Mouse (Mus musculus) layer of hippocampus, adult 18-20 months (tissue): Measurements from ENCODE around the gene Sdc1. TPM values are rescaled to one million over a fixed set of nuclear protein-coding genes. Genes with fewer than 3 reads are reported as not detected.

Experiments used
- DNase-seq, 2 experiments: peaks; one replicate each; pipeline ENCODE4 v3.0.0; 2022; ENCODE audit warnings: low spot score in 2 of 2
- total RNA-seq, 2 experiments: library from RNA; stranded (reverse); gene quantifications; 2 replicates each; pipeline ENCODE4 v1.2.3; 2021

The Sdc1 gene
- total RNA-seq, 2 experiments from 2014 or later = 0.67 to 1.0 TPM

DNA sequence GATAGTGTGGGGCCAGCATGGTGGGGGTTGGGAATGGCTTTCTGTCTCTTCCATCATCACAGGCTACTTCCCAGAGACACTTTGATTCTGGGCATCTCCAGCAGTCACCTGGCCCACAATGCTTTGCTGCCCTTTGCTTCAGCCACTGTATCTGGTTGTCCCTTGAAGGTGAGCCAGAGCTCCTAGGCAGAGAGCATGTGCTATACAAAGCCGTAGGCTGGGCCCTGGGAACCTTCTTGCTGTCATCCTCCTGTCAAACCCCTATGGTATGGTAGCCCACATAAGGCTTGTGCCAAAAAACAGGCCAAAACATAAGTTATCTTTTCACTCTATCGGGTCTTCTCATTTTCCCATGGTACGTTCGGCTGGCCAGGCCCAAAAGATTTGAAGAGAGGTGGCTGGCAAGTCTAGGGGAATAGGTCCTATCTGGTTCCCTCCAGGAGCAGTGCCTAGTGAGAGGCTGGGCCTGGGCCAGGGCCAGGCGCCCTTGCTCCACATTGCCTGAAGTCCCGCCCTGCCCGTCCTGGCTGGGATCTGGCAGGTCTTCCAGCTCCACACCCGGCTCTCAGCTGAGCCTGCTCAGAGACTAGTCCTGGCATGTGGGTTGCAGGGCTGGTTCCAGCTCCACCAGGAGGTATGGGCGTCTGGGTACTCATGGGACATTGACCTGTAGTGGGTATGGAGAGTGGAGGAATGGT, 10.7 kb downstream of the Sdc1 start:
- no peak for DNase-seq

DNA sequence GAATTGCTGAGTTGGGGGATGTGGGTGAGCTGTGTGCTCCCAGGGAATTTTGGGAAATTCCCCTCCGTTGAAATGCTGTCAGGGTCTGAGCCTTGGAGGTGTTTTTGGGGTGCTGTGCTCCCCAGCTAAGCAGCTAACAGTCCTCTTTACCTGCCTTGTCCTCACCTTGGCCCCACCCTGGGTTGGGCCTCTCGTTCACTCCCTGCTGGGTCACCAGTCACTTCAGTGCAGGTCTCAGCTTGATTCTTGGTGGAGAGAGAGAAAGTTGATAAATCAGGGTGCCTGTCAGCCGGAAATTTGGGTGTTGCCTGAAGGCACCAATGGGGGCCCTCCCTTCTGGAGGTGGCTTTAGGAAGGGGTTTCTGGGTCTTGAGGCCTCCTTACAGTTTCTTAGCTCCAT, 11.4 kb downstream of the Sdc1 start:
- no peak for DNase-seq

DNA sequence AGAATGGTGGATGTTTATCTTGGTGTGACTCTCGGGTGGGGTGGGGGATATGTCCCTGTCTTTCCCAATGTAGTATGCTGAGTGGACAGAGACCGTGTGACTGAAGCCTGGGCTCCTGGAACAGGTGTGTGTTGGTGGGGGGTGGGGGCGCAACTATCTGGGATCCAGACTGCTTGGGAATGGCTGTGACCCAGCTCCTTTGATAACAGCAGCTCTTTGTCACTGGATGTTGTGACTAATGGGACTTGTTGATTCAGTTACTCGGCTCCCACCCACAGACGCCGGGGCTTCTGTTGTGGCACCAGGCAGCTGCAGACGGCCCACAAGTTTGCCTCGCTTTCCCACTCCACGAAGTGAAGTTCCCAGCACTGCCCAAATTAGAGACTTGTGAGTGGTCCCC, 13.1 kb downstream of the Sdc1 start:
- DNase-seq = peak in 1 of 2 experiments; percentile 52

DNA sequence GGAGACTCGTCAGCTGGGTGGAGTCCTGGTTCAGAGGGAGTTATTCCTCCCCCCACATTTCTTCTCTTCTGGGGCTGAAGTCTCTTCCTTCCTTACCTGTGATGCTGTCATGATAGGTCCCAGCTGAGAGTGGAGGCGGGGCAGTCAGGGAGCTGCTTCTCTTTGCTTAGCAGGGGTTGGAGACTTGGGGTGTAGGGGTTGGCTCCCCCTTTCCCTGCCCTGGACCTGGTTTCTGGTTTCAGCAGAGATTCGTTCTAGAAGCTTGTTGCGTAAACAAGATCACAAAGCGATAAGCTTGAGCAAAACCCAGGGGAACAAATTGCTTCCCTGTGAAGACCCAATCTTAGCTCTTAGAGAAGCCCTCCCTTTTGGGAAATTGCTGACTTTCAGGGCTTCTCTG, 15.4 kb downstream of the Sdc1 start:
- no peak for DNase-seq

DNA sequence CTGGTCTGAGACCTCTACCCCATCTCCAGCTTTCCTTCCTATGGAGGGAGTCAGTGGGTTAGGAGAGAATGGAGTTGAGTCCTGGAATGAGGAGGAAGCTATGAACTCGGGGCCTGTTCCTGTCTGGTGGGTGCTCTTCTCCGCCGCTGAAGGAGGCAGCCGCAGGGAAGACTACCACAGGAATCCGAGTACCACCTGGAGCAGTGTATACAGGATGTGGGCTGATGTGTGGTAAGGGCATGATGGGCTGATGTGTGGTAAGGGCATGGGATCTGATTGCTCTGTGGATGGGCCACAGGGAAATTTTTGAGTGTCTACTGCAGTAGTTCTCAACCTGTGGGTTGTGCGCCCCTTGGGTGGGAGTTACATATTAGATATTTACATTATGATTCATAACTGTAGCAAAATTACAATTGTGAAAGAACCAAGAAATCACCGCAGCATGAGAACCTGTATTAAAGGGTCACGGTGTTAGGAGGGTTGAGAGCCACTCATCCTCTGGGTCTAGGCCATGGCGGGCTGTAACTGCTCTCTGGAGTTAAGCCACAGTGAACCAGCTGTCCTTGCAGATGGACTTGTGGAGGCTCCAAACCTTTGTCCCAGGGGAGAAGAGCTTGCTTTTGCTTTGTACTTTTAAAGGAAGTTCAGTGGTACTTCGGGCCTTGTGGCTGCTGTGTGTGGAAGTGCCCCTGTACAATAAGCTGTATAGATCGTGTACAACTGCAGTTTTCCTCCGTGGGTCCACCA, 16.0 kb downstream of the Sdc1 start:
- no peak for DNase-seq

DNA sequence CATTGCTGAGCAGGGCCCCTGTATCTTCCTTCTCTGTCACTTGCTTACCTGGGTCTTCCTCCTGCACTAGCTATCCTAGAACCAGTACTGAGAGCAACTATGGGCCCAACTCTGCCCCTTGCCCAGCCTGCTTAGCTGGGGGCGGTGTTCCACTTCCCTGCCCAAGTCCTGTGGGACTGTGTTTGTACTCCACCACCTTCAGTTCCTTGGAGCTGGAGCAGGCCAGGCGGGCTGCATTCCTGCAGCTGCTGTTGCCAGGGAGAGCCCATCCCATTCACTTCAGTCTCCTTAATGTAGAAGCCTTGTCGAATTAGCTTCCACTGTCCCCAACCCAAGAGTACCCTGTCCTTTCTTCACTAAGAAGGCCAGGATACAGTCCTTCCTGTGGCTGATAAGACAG, 17.3 kb downstream of the Sdc1 start:
- no peak for DNase-seq

DNA sequence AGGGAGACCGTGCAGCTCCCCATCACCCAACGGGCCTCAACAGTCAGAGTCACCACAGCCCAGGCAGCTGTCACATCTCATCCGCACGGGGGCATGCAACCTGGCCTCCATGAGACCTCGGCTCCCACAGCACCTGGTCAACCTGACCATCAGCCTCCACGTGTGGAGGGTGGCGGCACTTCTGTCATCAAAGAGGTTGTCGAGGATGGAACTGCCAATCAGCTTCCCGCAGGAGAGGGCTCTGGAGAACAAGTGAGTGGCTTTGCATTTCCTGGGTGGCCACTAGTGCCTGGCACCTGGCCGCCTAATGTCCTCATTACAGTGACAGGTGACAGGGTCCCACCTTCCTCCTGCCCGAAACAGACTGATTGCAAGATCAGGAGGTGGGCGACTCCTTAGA, 19.5 kb downstream of the Sdc1 start:
- DNase-seq = no peak

DNA sequence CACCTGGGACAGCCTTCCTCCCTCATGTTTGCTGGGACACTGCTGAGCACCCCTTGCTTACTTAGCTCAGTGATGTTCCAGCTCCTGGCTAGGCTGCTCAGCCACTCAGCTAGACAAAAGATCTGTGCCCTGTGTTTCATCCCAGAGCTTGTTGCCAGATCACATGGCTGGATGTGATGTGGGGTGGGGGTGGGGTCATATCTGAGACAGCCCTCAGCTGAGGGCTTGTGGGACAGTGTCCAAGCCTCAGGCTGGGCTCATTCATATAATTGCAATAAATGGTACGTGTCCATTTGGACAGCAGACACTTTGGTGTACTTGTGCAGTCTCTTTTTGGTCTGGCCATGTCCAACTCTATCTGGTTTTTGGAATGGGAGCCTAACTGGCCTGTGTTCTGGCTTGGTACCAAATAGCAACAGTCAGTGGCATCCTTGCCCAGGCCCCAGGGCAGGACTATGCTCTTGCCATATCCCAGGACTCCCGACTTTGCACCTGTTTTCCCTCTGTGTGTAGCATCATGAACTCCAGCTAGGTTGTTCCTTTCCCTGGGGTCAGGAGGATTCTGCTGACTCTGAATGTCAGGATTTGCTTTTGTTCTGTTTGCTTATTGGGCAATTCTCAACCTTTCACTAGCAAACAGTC, 22.4 kb downstream of the Sdc1 start:
- DNase-seq = no peak

DNA sequence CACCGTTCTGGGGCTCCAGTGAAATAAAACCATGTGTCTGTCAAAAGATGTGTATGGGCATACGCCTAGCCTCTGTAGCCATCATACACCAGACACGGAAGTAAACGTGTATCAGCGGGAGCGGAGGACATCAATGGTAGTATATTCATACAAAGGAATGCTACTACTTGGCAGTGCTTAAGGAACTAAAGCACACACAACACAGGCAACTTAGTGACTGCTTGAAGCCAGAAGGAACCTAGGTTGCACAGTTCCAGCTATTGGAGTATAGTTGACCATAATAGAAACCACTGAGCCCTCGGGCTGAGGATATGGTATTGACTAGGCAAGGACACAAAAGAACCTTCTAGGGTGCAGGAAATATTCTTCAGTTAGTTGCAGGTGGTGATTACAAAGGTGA, 26.8 kb downstream of the Sdc1 start:
- no peak for DNase-seq

DNA sequence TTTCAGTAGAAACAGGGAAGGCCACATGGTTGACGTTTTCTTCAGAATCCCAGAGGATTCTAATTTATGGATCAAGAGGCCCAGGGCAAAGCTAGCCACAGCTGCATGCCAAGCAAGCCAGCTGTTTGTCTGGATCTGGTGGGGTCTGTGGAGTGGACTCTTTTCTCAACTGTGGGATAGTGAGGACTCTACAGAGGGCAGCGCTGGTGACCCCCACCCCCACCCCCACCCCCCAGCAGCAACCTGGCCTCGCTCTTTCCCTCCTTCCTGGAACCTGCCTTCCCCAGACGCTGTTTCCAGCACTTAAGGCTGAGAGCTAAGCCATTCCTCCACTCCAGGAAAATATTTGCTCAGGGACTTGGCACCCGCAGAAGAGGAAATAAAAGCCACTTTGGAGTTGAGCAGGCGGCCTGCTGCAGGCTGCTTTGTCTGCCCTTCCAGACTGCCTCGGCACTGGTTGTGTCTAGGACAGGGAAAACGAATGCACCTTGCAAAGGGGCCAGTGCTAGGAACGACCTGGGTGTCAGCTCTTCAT, 27.4 kb downstream of the Sdc1 start:
- no peak for DNase-seq

DNA sequence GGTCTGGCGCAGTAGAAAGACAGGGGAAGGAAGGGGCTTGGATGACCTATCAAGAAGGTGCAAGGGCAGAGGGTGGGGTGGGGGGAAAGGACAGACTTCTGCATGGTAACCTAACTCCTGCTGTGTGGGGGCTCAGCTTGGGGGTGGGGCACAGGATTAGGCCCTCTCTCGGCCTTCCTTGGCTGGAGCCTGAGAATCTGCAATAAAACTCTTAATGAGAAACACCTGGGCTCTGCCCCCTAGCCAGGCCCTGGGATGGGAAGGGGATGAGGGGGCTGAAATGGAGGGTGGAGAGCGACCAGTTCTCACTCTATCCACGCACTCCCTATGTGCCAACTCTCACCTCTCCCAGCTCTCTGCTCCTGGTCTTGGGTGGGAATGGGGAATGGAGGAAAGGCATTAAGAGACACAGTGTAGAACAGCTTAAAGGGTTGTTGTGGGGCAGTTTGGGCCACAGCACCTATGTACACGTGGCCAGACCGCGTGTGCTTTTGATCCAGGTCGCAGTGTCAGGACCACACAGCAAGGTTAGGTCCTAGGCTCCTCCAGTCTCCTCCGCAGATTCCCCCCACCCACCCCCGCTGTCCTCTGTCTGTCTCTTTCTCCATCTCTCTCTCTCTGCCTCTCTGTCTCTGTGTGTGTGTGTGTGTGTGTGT, 32.4 kb downstream of the Sdc1 start:
- no peak for DNase-seq

DNA sequence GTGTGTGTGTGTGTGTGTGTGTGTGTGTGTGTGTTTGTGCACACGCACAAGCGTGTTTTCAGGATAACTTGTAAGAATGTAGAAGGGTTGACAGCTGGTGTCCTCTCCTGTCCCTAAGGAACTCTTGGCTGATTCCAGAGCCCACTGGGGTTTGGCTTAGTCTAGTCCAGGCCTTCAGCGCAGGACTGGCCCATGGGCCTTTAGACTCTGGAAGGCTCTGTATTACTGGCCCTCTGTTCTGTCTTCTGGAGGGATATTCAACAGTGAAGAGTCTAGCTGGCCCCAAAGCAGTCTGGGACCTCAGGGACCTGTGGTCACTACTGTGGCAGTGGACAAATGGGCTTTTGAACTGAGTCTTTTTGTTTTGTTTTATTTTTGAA, 32.9 kb downstream of the Sdc1 start:
- no peak for DNase-seq

DNA sequence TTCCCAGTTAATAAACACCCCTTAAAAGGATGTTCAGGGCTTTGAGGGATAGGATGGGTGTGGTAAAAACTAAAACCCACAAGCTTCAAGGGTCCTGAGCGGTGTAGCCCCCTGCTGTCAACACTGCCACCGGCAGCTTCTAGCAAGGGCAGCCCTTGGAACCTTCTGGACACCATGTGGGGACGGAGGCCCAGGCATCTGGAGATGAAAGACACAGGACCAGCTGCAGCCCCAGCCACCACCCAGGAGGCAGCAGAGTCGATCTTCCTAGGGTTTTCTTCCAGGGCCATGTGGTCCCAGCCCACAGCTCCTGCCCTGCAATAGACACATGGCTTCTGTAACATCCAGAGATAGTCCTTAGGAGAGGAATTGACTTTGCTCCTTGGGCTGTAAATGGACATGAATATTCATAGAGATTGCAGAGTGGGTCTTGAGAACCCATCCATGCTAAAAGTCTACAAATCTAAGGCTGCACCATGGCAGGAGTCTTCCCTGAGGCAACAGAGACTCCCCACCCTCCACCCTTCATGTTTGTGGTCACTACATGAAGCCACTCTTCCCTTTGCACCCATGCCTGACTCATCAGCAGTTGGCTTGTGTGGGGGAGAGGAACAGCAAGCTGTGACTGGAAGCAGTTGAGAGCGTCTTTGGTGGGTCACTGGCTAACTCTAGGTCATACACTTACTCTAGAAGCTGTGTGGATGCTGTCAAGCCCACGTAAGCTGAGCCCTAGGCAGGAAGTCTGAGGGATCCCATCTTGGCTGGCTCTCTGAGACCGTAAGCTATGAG, 34.0 kb downstream of the Sdc1 start:
- no peak for DNase-seq

DNA sequence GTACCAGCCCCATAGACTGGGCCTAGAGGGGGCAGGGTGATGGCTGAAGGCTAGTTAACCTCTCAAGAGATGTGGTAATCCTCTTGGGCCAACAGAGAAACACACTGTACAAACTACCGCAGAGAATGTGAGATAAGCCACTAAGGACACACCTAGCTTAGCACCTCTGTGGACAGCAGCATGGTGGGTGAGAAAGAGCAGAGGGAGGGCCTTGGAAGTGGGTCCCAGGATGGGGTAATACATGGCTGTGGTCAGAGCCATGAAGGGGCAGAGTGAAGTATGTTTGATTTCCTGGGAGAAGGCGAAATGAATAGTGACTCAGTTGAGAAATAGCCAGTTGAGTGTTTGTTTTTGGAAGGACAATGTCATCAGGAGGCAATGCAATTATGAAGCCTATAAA, 38.0 kb downstream of the Sdc1 start:
- DNase-seq = no peak

DNA sequence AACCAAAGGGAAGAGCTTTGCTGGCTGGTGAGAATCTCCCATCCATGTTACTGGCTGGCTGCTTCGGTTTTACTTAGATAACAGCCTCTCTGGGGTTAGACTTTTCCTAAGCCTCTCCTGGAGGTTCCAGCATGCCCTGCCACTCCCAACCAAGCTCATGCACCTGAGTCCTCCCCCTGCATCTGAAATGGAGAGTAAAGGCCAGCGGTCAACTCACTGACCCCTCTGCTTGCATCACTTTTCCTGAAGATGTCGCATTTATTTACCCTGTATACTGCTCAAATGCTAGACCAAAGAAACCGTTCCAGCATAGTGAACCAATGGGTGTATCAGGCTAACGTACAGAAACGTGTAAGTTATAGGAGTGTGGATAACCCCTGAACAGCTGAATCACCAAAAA, 38.5 kb downstream of the Sdc1 start:
- no peak for DNase-seq

DNA sequence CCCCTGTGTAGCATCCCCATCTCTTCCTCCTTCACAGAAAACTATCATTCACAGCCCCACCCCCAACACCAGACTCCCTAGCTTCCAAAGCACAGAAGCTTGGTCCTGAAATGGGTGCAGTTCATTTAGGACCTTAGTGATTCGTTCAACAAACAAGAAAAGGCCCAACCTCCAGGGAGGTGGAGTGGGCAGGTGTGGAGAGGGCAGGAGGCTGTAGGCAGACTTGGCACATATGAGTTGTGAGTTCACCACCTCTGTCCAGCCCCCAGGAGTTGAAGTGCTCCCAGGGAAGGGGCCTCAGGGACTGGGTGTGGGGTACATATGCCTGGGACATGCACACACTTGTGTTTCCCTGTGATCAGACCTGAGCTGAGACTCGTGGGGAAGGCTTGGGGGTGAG, 39.8 kb downstream of the Sdc1 start:
- no peak for DNase-seq

DNA sequence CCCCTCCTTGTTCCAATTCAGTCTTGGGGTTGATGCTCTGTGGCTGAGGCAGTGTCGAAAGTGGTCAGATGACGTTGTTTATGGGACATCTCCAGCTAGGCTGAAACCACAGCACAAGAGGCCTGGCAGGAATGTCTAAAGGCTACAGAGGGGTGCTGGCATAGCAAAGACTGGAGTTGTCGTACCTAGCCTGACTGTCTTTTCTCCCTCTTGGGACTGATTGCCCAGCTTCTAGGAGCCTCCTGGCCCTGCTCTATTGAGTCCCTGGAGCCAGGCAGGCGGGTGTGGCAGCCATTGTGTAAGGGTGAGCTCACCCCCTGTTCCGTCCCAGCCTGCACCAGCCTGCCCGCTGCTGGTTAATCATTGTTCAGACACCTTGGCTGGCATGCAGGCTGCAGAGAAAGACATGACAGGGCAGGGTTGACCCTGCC, 40.3 kb downstream of the Sdc1 start:
- no peak for DNase-seq

DNA sequence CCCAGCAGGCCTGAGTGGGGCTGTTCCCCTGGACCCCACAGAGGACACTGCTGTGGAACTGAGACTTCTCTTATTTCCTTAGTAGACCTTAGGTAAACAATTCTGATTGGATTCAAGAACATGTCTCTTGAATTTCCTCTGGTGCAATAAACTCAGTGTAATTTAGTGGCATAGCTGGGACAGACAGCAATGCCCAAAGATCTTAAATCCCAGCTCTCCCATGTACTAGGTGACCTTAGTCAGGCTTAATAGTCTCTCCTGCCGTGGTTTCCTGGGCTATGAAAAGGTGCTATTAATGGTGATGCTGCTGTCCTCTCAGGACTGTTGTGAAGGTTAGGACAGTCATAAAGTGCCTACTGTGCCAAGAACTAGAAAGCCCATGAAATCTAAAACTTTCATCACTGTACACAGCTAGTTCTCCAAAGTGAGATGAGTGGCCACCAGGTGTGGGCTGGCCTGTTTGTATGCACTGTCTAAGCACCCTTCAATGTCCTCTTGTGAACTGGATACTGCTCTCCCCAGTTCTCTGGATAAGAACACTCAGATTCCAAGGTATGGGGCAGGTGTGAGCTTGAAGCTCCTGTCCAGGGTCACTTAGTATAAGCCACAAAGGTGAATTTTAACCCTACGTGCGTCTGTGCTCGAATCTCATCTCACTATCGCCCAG, 40.9 kb downstream of the Sdc1 start:
- no peak for DNase-seq

DNA sequence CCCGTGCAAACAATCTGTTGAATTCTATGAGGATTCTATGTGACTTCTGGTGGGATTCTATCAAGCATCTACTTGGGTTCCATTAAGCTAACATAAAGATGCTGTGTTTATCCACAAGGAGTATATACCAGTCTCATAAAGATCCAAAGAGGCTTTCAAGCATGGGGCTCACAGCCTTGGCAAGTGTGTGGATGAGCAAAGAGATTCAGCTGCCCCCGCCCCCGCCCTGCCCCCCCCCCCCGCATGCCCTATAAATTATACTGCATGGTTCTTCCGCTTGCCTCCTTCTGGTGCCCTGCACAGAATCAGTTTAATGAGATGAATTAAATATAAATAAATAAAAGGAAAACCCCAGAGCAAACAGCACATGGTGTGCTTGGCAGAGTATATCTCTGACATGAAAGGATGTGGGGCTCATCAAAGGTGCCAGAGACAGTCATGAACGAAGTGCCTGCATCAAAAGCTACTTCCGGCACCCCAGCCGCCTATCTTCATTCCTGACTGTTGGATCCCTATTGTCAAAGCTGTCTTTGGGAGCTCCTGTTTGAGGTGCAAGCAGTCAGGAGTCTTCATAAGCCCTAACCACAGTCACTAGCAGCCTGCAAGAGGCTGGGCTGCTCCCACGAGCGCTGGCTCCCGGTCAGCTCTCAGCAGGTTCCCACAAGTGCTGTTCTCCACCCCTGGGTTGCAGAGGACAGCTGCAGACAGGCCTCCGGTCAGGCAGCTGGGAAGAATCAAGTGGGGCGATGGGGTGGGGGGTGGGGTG, 46.5 kb downstream of the Sdc1 start:
- peak in 1 of 2 experiments; percentile 20 for DNase-seq

DNA sequence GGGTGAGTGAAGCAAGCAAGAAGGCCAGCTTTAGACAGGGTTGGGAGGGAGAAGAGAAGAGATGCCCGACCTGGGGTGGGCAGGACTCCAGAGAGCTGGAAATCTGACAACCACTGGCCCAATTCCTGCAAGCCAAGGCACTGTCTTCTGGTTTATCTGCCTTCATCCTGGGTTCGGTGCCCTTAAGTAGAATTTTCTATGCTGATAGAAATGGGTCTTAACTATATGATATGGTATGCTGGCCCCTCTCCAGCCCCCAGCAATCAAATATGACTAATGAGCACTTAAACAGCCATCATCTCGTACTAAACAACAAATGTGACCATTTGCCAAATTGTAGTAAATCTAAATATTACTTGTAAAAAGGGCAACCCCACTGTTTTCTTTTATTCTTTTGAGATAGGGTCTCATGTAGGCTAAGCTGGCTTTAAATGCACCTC, 47.1 kb downstream of the Sdc1 start:
- DNase-seq = no peak
